Mouse (Mus musculus): ENCODE measurements around the gene Gm30302.

DNA sequence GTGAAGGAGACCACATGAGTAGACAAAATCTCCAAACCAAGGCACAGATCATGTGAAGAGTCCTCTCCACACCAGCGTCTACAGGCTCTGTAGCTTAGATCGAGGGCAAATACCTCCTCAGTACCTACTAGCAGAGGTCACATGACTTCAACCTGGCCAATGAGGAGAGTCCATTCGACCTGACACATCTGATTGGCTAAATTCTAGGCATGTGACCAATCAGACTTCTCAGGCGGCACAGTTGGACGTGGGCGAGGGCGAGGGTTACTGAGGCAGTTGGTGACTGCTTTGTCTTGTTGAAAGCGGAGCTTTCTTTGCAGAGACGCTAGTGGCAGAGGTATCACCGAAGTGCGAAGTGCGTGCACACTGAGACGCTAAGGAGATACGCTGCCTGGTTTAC is 36.6 kb downstream of the Gm30302 start:
- TF ChIP-seq CTCF (IDR thresholded peaks at IDR 0.05) = no peak
- TF ChIP-seq EP300 (IDR thresholded peaks at IDR 0.05) = no peak

Measured in lung, postnatal 0 days (tissue).